Mouse (Mus musculus): Measurements from ENCODE around the gene 2310034G01Rik. TPM values are rescaled to one million over a fixed set of nuclear protein-coding genes. Genes with fewer than 3 reads are reported as not detected.
A peak's percentile ranks its signal among the peaks of the same experiment; 100 is the strongest.

The 2310034G01Rik gene
- total RNA-seq, 2 experiments from 2014 or later, result 0.36 to 0.70 TPM

- intact Hi-C loops (cut with DNase I), result no loop called here
- DNase-seq (ENCODE audit: low spot score), result peak; percentile 79
These were observed 44.5 kb downstream of the 2310034G01Rik start for GRCm38 (mm10) chr19:46305432-46306267.

GRCm38 (mm10) chr19:46304908-46305333 is 45.2 kb downstream of the 2310034G01Rik start:
- intact Hi-C loops (cut with DNase I), result loop anchor here (5.0 kb wide), 1 partner anchor 32 kb away; the partner anchor contains the start of gene Cuedc2
- no peak for DNase-seq (ENCODE audit: low spot score)

GRCm38 (mm10) chr19:46304216-46304841 is 45.8 kb downstream of the 2310034G01Rik start, which contains the start of gene Nfkb2:
Gene Nfkb2, plus strand, starts transcription at chr19:46304320.
- DNase-seq (ENCODE audit: low spot score), result peak; percentile 97
- intact Hi-C loops (cut with DNase I), result loop anchor here (5.0 kb wide), 1 partner anchor 33 kb away; the partner anchor contains the start of gene Cuedc2

- DNase-seq (ENCODE audit: low spot score), result no peak
- intact Hi-C loops (cut with DNase I), result loop anchor here (5.0 kb wide), 1 partner anchor 34 kb away; the partner anchor contains the start of gene Cuedc2
These were observed 46.6 kb downstream of the 2310034G01Rik start for GRCm38 (mm10) chr19:46303251-46304215.

GRCm38 (mm10) chr19:46302551-46302950 is 47.6 kb downstream of the 2310034G01Rik start:
- intact Hi-C loops (cut with DNase I), result loop anchor here (5.0 kb wide), 1 partner anchor 35 kb away; the partner anchor contains the start of gene Cuedc2
- DNase-seq (ENCODE audit: low spot score), result no peak

- intact Hi-C loops (cut with DNase I), result loop anchor here (5.0 kb wide), 1 partner anchor 37 kb away; the partner anchor contains the start of gene Cuedc2
- DNase-seq (ENCODE audit: low spot score), result no peak
These were observed 49.6 kb downstream of the 2310034G01Rik start for GRCm38 (mm10) chr19:46300294-46301045.

Small RNAs within 50 kb of the gene (microRNA-seq; reads per million reads assigned to microRNA genes)
- 2.2 reads per million for gene Mir146b

Other genes with a start within 250 kb of the 2310034G01Rik start
- under 1 TPM in 1 of 2 experiments, not detected in 1; 0.22 TPM for gene Elovl3, start 218.4 kb downstream of the 2310034G01Rik start, total RNA-seq (2021)
- gene Pitx3, start 202.0 kb downstream of the 2310034G01Rik start, total RNA-seq (2021), result under 1 TPM; 0.42 to 0.61 TPM
- 10 to 100 TPM; 44.1 to 49.0 TPM for gene Gbf1, start 197.8 kb downstream of the 2310034G01Rik start, total RNA-seq (2021)
- 10 to 100 TPM; 17.2 to 18.8 TPM for gene Nfkb2, start 46.0 kb downstream of the 2310034G01Rik start, total RNA-seq (2021)
- gene Psd, start 23.1 kb downstream of the 2310034G01Rik start, total RNA-seq (2021), result 1 to 10 TPM; 1.2 to 1.3 TPM
- gene Fbxl15, start 22.1 kb downstream of the 2310034G01Rik start, total RNA-seq (2021), result 1 to 10 TPM; 5.2 to 6.0 TPM
- gene Cuedc2, start 11.6 kb downstream of the 2310034G01Rik start, total RNA-seq (2021), result 10 to 100 TPM; 80.9 to 87.7 TPM
- 1 to 10 TPM; 1.9 to 2.3 TPM for gene Mfsd13a, start 9.2 kb downstream of the 2310034G01Rik start, total RNA-seq (2021)
- gene Actr1a, start 45.4 kb upstream of the 2310034G01Rik start, total RNA-seq (2021), result 10 to 100 TPM; 89.3 to 94.8 TPM
- gene Sufu, start 46.6 kb upstream of the 2310034G01Rik start, total RNA-seq (2021), result 10 to 100 TPM; 12.0 to 12.6 TPM
- gene Trim8, start 151.4 kb upstream of the 2310034G01Rik start, total RNA-seq (2021), result 10 to 100 TPM; 37.3 to 40.6 TPM
- 10 to 100 TPM; 33.2 to 37.0 TPM for gene Arl3, start 222.9 kb upstream of the 2310034G01Rik start, total RNA-seq (2021)
- 1 to 10 TPM; 3.1 to 4.2 TPM for gene Sfxn2, start 223.1 kb upstream of the 2310034G01Rik start, total RNA-seq (2021)
- gene Wbp1l, start 248.8 kb upstream of the 2310034G01Rik start, total RNA-seq (2021), result 10 to 100 TPM; 48.5 to 54.4 TPM